Mouse (Mus musculus) G1E (cell line): ENCODE data around the gene Calhm5.

Experiments used
- CTCF ChIP-seq: IDR thresholded peaks from 2 replicates; pipeline ENCODE4 v1.5.1; 2012; ENCODE audit warnings: low read depth, low read length, inconsistent platforms, mixed read lengths
- GATA1 ChIP-seq: IDR thresholded peaks from 2 replicates; pipeline ENCODE4 v1.6.1; 2012; ENCODE audit warnings: borderline replicate concordance, low read length, inconsistent platforms, mixed read lengths
- GATA2 ChIP-seq: IDR thresholded peaks from 2 replicates; pipeline ENCODE4 v1.6.1; 2012; ENCODE audit warnings: low read depth, low read length, inconsistent platforms, borderline replicate concordance

GRCm38 (mm10) chr10:34111964-34112738, 15.8 kb upstream of the Calhm5 start:
- TF ChIP-seq CTCF (no peak), GATA1 (no peak), GATA2 (no peak)
